Mouse (Mus musculus) C2C12 (cell line): Measurements from ENCODE around the gene Nat10. TPM values are rescaled to one million over a fixed set of nuclear protein-coding genes. Genes with fewer than 3 reads are reported as not detected.

Source experiments
- H3K27me3 ChIP-seq: one replicate; pipeline ENCODE4 v1.6.1; 2011; ENCODE audit not compliant: control insufficient read depth, insufficient read depth, insufficient read length
- H3K36me3 ChIP-seq: one replicate; pipeline ENCODE4 v1.6.1; 2011; ENCODE audit not compliant: control insufficient read depth, insufficient read depth
- H3K4me3 ChIP-seq: one replicate; pipeline ENCODE4 v1.5.1; 2011; ENCODE audit warnings: mild to moderate bottlenecking, control low read depth; ENCODE audit not compliant: poor library complexity, insufficient read depth, severe bottlenecking
- H3K79me2 ChIP-seq: one replicate; pipeline ENCODE4 v1.6.1; 2011; ENCODE audit not compliant: control insufficient read depth, insufficient read depth
- H3K79me3 ChIP-seq: one replicate; pipeline ENCODE4 v1.6.1; 2011; ENCODE audit warnings: low read depth, control low read depth
- H3ac ChIP-seq: one replicate; pipeline ENCODE3; 2011; ENCODE audit warnings: low read depth; ENCODE audit not compliant: control insufficient read depth, insufficient read length
- CEBPB ChIP-seq: IDR thresholded peaks from one replicate; pipeline ENCODE4 v1.6.1; 2011; ENCODE audit warnings: low read depth, mild to moderate bottlenecking, control low read depth, moderate library complexity
- CTCF ChIP-seq: IDR thresholded peaks from one replicate; pipeline ENCODE4 v1.5.1; 2011; ENCODE audit not compliant: control insufficient read depth, insufficient read depth, insufficient read length
- FOSL1 ChIP-seq: IDR thresholded peaks from one replicate; pipeline ENCODE4 v1.8.0; 2011; ENCODE audit warnings: mild to moderate bottlenecking, low read length; ENCODE audit not compliant: poor library complexity, insufficient read depth, severe bottlenecking
- MAX ChIP-seq: IDR thresholded peaks from one replicate; pipeline ENCODE4 v1.6.1; 2011; ENCODE audit warnings: mild to moderate bottlenecking, control low read depth
- MYOD1 ChIP-seq: IDR thresholded peaks from one replicate; pipeline ENCODE4 v1.6.1; 2011; ENCODE audit warnings: low read depth; ENCODE audit not compliant: control insufficient read depth, insufficient read length
- MYOG ChIP-seq: IDR thresholded peaks from one replicate; pipeline ENCODE4 v1.6.1; 2011; ENCODE audit not compliant: control insufficient read depth, insufficient read length; ENCODE audit errors: extremely low read depth
- USF1 ChIP-seq: IDR thresholded peaks from one replicate; pipeline ENCODE4 v1.6.1; 2011; ENCODE audit warnings: low read depth, mild to moderate bottlenecking, control low read depth, moderate library complexity
- polyA plus RNA-seq: library from polyadenylated mRNA; unstranded; fragments of >200 nt; fragmentation: generic; extraction: Trizol; gene quantifications from one replicate; pipeline ENCODE4 v1.2.1, GENCODE M21; 2012; ENCODE audit warnings: missing spikeins

The Nat10 gene
- polyA plus RNA-seq, 1 experiment: 28.0 TPM

GRCm38 (mm10) chr2:103719292-103719646 lies 41.8 kb downstream of the Nat10 start:
- Histone ChIP-seq H3ac (no peak overlapping the region), H3K27me3 (no peaks in the 10 kb centered on the region), H3K79me3 (no peaks in the 10 kb centered on the region), H3K79me2 (no peaks in the 10 kb centered on the region), H3K4me3 (no peak overlapping the region), H3K36me3 (peaks cover 59% of the 10 kb centered on the region)
- TF ChIP-seq CTCF (no peak), MYOG (no peak), MYOD1 (no peak), CEBPB (no peak), MAX (no peak), FOSL1 (no peak), USF1 (no peak)

GRCm38 (mm10) chr2:103718594-103719291 lies 42.3 kb downstream of the Nat10 start:
- Histone ChIP-seq H3ac (no peak overlapping the region), H3K79me3 (no peaks in the 10 kb centered on the region), H3K79me2 (no peaks in the 10 kb centered on the region), H3K27me3 (no peaks in the 10 kb centered on the region), H3K4me3 (no peak overlapping the region), H3K36me3 (peaks cover 53% of the 10 kb centered on the region)
- TF ChIP-seq USF1 (no peak), MYOG (no peak), MYOD1 (no peak), CTCF (peak; percentile 93), CEBPB (no peak), FOSL1 (no peak), MAX (peak; percentile 60)

GRCm38 (mm10) chr2:103714412-103714811 lies 46.7 kb downstream of the Nat10 start:
- H3K4me3 ChIP-seq: no peak overlapping the region
- no peak overlapping the region for H3ac ChIP-seq
- H3K79me3 ChIP-seq: no peaks in the 10 kb centered on the region
- H3K27me3 ChIP-seq: no peaks in the 10 kb centered on the region
- peaks cover 19% of the 10 kb centered on the region for H3K36me3 ChIP-seq
- TF ChIP-seq FOSL1: no peak
- no peaks in the 10 kb centered on the region for H3K79me2 ChIP-seq

- H3K79me3 ChIP-seq: no peaks in the 10 kb centered on the region
- no peaks in the 10 kb centered on the region for H3K27me3 ChIP-seq
- no peaks in the 10 kb centered on the region for H3K79me2 ChIP-seq
- TF ChIP-seq CEBPB (no peak), MAX (no peak), CTCF (no peak), MYOG (no peak)
- H3K36me3 ChIP-seq: peaks cover 19% of the 10 kb centered on the region
- no peak overlapping the region for H3K4me3 ChIP-seq
- H3ac ChIP-seq: no peak overlapping the region
These were observed 47.2 kb downstream of the Nat10 start for GRCm38 (mm10) chr2:103713831-103714230.

GRCm38 (mm10) chr2:103710849-103711248 lies 50.2 kb downstream of the Nat10 start:
- Histone ChIP-seq H3K4me3 (no peak overlapping the region), H3K79me2 (no peaks in the 10 kb centered on the region), H3ac (no peak overlapping the region), H3K27me3 (no peaks in the 10 kb centered on the region), H3K36me3 (peaks cover 6% of the 10 kb centered on the region), H3K79me3 (no peaks in the 10 kb centered on the region)
- TF ChIP-seq MYOD1 (no peak), MAX (no peak), MYOG (no peak), FOSL1 (no peak), CTCF (no peak), USF1 (no peak), CEBPB (no peak)

GRCm38 (mm10) chr2:103707056-103707776 lies 53.9 kb downstream of the Nat10 start:
- Histone ChIP-seq H3K4me3 (no peak overlapping the region), H3K36me3 (peaks cover 6% of the 10 kb centered on the region), H3K79me3 (no peaks in the 10 kb centered on the region), H3K79me2 (no peaks in the 10 kb centered on the region), H3ac (no peak overlapping the region), H3K27me3 (no peaks in the 10 kb centered on the region)
- TF ChIP-seq USF1: no peak
- TF ChIP-seq FOSL1: no peak
- no peak for TF ChIP-seq MAX
- TF ChIP-seq MYOD1: no peak
- TF ChIP-seq CTCF: no peak
- no peak for TF ChIP-seq MYOG
- no peak for TF ChIP-seq CEBPB
